Mouse (Mus musculus): ENCODE measurements at regions not wholly inside any gene's neighbourhood (a gene's known extent, or its start where the extent isn't known, plus 50 kb on each side); places are given as distances from the start of the nearest gene placed in this dataset.

DNA sequence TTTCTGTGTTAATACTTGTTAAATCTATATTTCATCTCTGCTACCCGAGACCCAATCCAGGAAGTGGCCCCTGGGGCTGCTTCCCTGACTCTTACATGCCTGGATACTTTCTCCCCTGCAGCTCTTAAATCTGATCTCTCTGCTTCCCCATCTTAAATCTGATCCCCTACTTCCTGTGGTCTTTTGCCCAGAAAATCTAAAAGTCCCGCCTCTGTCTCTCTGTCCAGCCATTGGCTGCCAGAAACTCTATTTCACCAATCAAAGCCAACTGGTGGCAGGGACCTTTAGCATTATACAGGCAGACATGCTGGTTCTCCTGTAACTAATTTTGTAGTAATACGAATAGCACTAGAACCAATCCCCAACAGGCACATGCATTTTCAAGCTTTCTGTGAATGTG lies 59.0 kb upstream of the Ccdc91 start:
- DNase-seq (ENCODE audit: low read depth, low spot score) (no peak), ATAC-seq (no peak)
- H3K27me3 ChIP-seq: peaks cover 7% of the 10 kb centered on the region
- no peak for TF ChIP-seq CTCF (IDR thresholded peaks at IDR 0.05)
- POLR2A ChIA-PET: no interaction called here
- in situ Hi-C loops (cut with MboI; ENCODE audit: low pct_unique_long_range_greater_than_20kb): no loop called here
- CTCF ChIA-PET: no interaction called here

DNA sequence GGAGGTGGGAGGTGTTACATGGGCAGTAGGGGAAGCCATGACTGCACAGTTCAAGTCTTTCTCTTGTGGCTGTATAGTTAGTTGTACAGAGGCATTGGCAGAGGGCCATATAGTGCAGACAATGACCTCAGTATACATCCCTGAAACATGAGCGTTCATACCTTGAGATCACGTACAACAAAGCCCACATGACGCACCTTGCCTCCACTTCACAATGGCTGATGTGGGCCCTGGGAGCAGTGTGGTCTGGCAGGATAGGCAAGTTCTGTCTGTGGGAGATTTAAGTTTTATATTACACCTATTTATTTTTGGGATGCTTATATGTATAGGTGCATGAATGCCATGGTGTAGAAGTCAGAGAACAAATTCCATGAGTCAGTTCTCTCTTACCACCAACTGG lies 61.9 kb upstream of the Ccdc91 start:
- no peaks in the 10 kb centered on the region for H3K27me3 ChIP-seq
- in situ Hi-C loops (cut with MboI; ENCODE audit: low pct_unique_long_range_greater_than_20kb): no loop called here
- ChIA-PET POLR2A (no interaction called here), CTCF (no interaction called here)
- TF ChIP-seq CTCF (IDR thresholded peaks at IDR 0.05): no peak
- DNase-seq (ENCODE audit: low read depth, low spot score) (no peak), ATAC-seq (no peak)

- in situ Hi-C loops (cut with MboI; ENCODE audit: low pct_unique_long_range_greater_than_20kb): no loop called here
- TF ChIP-seq CTCF (IDR thresholded peaks at IDR 0.05): no peak
- ChIA-PET CTCF (interaction anchor here (0.9 kb wide), 1 partner anchor 14 kb away, joined by 4 read pairs; no protein-coding TSS in a partner anchor), POLR2A (no interaction called here)
- ATAC-seq (peak; percentile 67), DNase-seq (ENCODE audit: low read depth, low spot score) (no peak)
- H3K27me3 ChIP-seq: no peaks in the 10 kb centered on the region
Measured at GRCm38 (mm10) chr6:147397984-147398383, 77.6 kb upstream of the Ccdc91 start.

DNA sequence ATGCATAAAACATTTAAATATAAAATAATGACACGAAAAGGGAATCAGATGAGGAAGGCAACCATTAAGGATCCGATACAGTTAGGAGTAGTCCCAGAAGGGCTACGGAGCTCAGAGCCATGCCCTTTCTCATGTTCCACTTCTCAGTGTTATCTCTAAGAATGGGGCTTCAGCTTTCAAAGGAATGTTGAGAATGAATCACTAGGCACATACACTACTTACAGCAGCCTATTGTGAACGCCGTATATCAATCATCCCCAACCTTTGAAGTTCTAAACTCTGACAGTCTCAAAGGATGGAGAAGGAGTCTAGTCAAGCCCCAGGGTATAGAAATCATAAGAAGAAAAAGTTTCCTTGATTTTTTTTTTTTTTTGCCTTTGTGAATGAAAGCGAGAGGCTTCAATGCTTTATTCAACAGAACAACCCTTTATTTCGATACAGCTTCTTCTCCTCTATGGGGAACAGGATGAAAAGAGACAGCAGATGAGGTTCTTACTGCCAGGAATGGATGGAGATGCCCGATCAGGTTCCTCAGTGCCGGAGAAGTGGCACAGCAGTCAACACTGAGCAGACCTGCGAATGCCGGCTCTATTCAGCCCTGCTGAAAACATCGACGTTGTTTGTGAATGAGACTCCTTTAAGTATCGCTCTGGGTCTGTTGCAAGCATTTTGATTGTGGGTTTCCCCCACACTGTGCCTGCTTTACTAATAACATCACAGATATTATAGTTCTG lies 84.0 kb upstream of the Ccdc91 start:
- no peaks in the 10 kb centered on the region for H3K27me3 ChIP-seq
- ChIA-PET POLR2A (no interaction called here), CTCF (no interaction called here)
- DNase-seq (ENCODE audit: low read depth, low spot score) (no peak), ATAC-seq (no peak)
- in situ Hi-C loops (cut with MboI; ENCODE audit: low pct_unique_long_range_greater_than_20kb): no loop called here
- TF ChIP-seq CTCF (IDR thresholded peaks at IDR 0.05): no peak

- POLR2A ChIA-PET: no interaction called here
- no peaks in the 10 kb centered on the region for H3K27me3 ChIP-seq
- ATAC-seq (no peak), DNase-seq (ENCODE audit: low read depth, low spot score) (no peak)
- in situ Hi-C loops (cut with MboI; ENCODE audit: low pct_unique_long_range_greater_than_20kb): no loop called here
- TF ChIP-seq CTCF (IDR thresholded peaks at IDR 0.05): no peak
- CTCF ChIA-PET: no interaction called here
Measured at GRCm38 (mm10) chr6:147390499-147390898, 85.1 kb upstream of the Ccdc91 start.

- CTCF ChIA-PET: interaction anchor here (1.3 kb wide), 1 partner anchor 8 kb away, joined by 3 read pairs; no protein-coding TSS in a partner anchor
Measured at GRCm38 (mm10) chr6:147388727-147389126, 86.9 kb upstream of the Ccdc91 start.

DNA sequence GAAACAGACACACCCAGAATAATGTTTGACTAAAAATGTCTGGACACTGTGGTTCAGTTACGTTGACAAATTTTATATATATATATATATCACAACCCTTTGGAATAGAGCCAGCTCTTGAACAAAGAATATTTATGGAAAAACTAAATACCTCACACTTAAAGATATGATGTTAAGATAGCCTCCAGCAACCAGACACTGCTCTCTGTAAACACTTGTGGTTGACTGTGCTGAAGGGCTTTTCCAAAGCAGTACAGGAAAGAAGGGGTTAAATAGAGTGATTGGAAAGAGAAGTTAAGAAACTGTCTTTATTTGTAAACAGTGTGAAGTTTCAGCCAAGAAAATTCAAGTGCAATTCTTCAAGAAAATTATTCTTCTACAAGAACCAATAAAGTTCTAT lies 90.0 kb upstream of the Ccdc91 start:
- ATAC-seq: no peak

More at GRCm38 (mm10) chr6:147388727-147389126, 86.9 kb upstream of the Ccdc91 start:
- DNase-seq (ENCODE audit: low read depth, low spot score) (no peak), ATAC-seq (no peak)
- TF ChIP-seq CTCF (IDR thresholded peaks at IDR 0.05): no peak
- no peaks in the 10 kb centered on the region for H3K27me3 ChIP-seq
- in situ Hi-C loops (cut with MboI; ENCODE audit: low pct_unique_long_range_greater_than_20kb): no loop called here
- POLR2A ChIA-PET: no interaction called here

DNA sequence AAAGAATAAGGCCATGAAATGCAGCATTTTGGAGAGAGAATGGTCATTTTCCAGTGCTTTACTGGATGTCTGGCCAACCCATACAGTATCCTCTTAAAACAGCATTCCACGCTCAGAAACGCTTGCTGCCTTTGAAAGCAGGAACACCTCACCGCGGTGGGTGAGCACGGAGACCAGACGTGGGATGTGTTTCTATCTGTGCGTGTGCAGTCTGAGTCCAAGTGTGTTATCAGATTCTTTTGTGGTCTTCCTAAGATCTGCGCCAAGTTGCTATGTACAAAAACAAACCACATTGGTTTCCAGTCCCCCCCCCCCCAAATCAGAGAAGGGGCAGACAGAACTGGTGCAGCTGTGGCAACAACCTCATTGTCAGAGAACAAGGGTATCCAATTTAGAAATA lies 95.1 kb upstream of the Ccdc91 start:
- H3K27me3 ChIP-seq: peaks cover 4% of the 10 kb centered on the region
- DNase-seq (ENCODE audit: low read depth, low spot score) (no peak), ATAC-seq (no peak)
- in situ Hi-C loops (cut with MboI; ENCODE audit: low pct_unique_long_range_greater_than_20kb): no loop called here
- ChIA-PET POLR2A (no interaction called here), CTCF (interaction anchor here (1.3 kb wide), 1 partner anchor 8 kb away, joined by 3 read pairs; no protein-coding TSS in a partner anchor)
- TF ChIP-seq CTCF (IDR thresholded peaks at IDR 0.05): no peak

More for the DNA sequence above, 90.0 kb upstream of the Ccdc91 start:
- ChIA-PET POLR2A (no interaction called here), CTCF (no interaction called here)
- no peak for TF ChIP-seq CTCF (IDR thresholded peaks at IDR 0.05)
- H3K27me3 ChIP-seq: no peaks in the 10 kb centered on the region
- in situ Hi-C loops (cut with MboI; ENCODE audit: low pct_unique_long_range_greater_than_20kb): no loop called here
- no peak for DNase-seq (ENCODE audit: low read depth, low spot score)

DNA sequence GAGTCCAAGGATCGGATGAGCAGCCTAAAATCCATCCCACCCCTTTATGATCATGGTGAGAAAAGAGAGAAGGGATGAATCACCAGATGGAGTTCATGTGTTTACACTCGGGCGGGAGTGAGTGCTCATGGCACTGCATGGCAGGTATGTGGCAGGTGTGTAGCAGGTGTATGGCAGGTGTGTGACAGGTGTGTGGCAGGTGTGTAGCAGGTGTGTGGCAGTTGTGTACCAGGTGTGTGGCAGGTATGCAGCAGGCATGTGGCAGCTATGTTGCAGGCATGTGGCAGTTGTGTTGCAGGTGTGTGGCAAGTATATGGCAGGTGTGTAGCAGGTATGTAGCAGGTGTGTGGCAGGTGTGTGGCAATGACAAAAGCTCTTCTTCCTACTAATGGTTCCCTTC lies 97.9 kb upstream of the Ccdc91 start:
- no peak for DNase-seq (ENCODE audit: low read depth, low spot score)
- ChIA-PET CTCF (no interaction called here), POLR2A (no interaction called here)
- no peak for TF ChIP-seq CTCF (IDR thresholded peaks at IDR 0.05)
- in situ Hi-C loops (cut with MboI; ENCODE audit: low pct_unique_long_range_greater_than_20kb): no loop called here
- H3K27me3 ChIP-seq: peaks cover 11% of the 10 kb centered on the region
- no peak for ATAC-seq

GRCm38 (mm10) chr6:147371737-147372136 lies 103.9 kb upstream of the Ccdc91 start:
- in situ Hi-C loops (cut with MboI; ENCODE audit: low pct_unique_long_range_greater_than_20kb): no loop called here
- TF ChIP-seq CTCF (IDR thresholded peaks at IDR 0.05): no peak
- CTCF ChIA-PET: interaction anchor here (0.7 kb wide), 1 partner anchor 69 kb away, joined by 3 read pairs; no protein-coding TSS in a partner anchor
- DNase-seq (ENCODE audit: low read depth, low spot score) (no peak), ATAC-seq (no peak)
- POLR2A ChIA-PET: no interaction called here
- peaks cover 15% of the 10 kb centered on the region for H3K27me3 ChIP-seq

DNA sequence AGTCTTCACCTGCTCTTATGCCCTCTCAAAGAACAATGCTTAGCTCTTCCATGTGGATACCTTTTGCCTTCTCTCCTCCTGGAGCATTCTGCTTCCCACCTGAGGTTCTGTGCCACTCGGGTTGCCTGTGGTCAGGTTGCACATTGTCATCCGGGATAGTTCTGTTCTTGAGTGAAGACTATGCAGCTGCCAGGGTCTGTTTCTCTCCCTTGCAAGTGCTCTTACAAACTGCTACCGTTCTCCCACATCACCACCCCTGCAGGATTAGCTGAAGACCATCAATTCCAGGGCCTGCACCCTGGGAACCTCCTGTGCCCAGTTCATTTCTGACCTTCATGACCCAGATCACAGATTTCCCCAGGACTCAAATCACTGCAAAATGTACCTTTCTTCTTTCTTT lies 104.3 kb upstream of the Ccdc91 start:
- in situ Hi-C loops (cut with MboI; ENCODE audit: low pct_unique_long_range_greater_than_20kb): no loop called here

GRCm38 (mm10) chr6:147362842-147363241 lies 98.9 kb upstream of the Pthlh start:
- DNase-seq (ENCODE audit: low read depth, low spot score) (no peak), ATAC-seq (no peak)
- CTCF ChIA-PET: no interaction called here
- POLR2A ChIA-PET: no interaction called here
- TF ChIP-seq CTCF (IDR thresholded peaks at IDR 0.05): no peak
- in situ Hi-C loops (cut with MboI; ENCODE audit: low pct_unique_long_range_greater_than_20kb): no loop called here
- peaks cover under 1% of the 10 kb centered on the region for H3K27me3 ChIP-seq

More for the DNA sequence above, 104.3 kb upstream of the Ccdc91 start:
- no peak for TF ChIP-seq CTCF (IDR thresholded peaks at IDR 0.05)
- no peak for ATAC-seq
- ChIA-PET POLR2A (no interaction called here), CTCF (interaction anchor here (0.7 kb wide), 1 partner anchor 69 kb away, joined by 3 read pairs; no protein-coding TSS in a partner anchor)
- no peak for DNase-seq (ENCODE audit: low read depth, low spot score)
- H3K27me3 ChIP-seq: peaks cover 15% of the 10 kb centered on the region

All from Patski (cell line).